Mouse (Mus musculus) adrenal gland, adult 10 weeks (tissue): ENCODE results near the gene Olfr944. TPM values are rescaled to one million over a fixed set of nuclear protein-coding genes. Genes with fewer than 3 reads are reported as not detected.

Experiments
- polyA plus RNA-seq: library from polyadenylated mRNA; stranded (reverse); fragments of 350-450 nt; fragmentation: Illumina TruSeq; extraction: RNeasy Lipid Tissue Mini Kit (QIAGEN cat#74804); gene quantifications from one replicate; pipeline ENCODE4 v1.2.3, GENCODE M21; 2014; ENCODE audit warnings: low read depth, low replicate concordance

Gene Olfr944
- polyA plus RNA-seq = not detected

DNA sequence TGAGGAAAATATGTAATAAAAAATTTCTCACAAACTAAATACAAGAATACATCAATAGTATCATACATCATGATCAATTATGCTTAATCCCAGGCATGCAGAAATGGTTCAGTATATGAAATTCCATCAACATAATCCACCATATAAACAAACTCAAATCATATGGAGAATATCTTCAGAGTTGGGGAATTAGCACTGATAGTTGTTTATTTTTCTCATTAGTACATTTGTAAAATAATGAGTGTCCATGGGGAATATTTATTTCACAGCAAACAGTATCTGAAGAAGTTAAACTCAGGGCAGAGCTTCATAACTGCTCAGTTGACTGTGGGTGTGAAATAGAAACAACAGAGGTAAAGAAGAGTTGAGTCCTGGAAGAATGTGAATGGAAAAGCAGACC lies at the start of gene Olfr944:
Gene Olfr944 (plus strand): TSS at position 301 of the 400 bp plus-strand sequence.

GRCm38 (mm10) chr9:39166004-39166403 lies 35.7 kb upstream of the Olfr944 start, which contains the start of gene Olfr943:
TSS of gene Olfr943 (plus strand) at chr9:39166304.

DNA sequence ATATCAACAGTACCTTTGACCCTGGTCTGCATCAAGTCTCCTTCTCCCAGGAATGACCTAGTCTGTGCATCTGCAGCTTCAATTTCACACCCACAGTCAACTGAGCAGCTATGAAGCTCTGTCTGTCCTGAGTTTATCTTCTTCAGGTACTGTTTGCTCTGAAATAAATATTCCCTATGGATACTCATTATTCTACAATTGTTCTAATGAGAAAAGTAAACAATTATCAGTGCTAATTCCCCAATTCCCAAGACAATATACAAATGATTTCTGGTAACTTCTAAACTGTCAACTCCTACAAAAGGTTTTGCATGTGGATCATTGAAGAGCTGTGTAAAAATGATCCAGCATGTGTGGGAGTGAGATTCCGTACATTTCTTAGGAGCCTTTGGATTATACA lies 48.2 kb downstream of the Olfr944 start, which contains the start of gene Olfr1537:
Gene Olfr1537 (minus strand): TSS at position 101 of the 400 bp plus-strand sequence.

Other genes with a start within 250 kb of the Olfr944 start
- not detected for gene Olfr933, start 229.6 kb upstream of the Olfr944 start, polyA plus RNA-seq
- gene Olfr934, start 213.6 kb upstream of the Olfr944 start, polyA plus RNA-seq = not detected
- gene Olfr935, start 202.2 kb upstream of the Olfr944 start, polyA plus RNA-seq = not detected
- not detected for gene Olfr146, start 178.5 kb upstream of the Olfr944 start, polyA plus RNA-seq
- not detected for gene Olfr937, start 137.0 kb upstream of the Olfr944 start, polyA plus RNA-seq
- not detected for gene Olfr938, start 123.0 kb upstream of the Olfr944 start, polyA plus RNA-seq
- gene Olfr27, start 73.8 kb upstream of the Olfr944 start, polyA plus RNA-seq = not detected
- not detected for gene Olfr943, start 35.6 kb upstream of the Olfr944 start, polyA plus RNA-seq
- gene Olfr1537, start 48.1 kb downstream of the Olfr944 start, polyA plus RNA-seq = not detected
- not detected for gene Olfr945, start 74.9 kb downstream of the Olfr944 start, polyA plus RNA-seq
- not detected for gene Olfr948, start 124.1 kb downstream of the Olfr944 start, polyA plus RNA-seq
- gene Olfr951, start 185.5 kb downstream of the Olfr944 start, polyA plus RNA-seq = not detected
- gene Olfr952, start 225.2 kb downstream of the Olfr944 start, polyA plus RNA-seq = not detected